Mouse (Mus musculus) heart, postnatal 36 days (tissue): ENCODE data around the gene Ropn1l. TPM values are rescaled to one million over a fixed set of nuclear protein-coding genes. Genes with fewer than 3 reads are reported as not detected.

Experiments
- DNase-seq, 2 experiments: peaks; one replicate each; pipeline ENCODE4 v3.0.0; 2021 to 2022
- intact Hi-C: fragments of 180-260 bp; cut with DNase I; formaldehyde crosslinking; loops from one replicate; pipeline ENCODE4 v1.15.1; 2025
- total RNA-seq, 2 experiments: library from RNA; stranded (reverse); gene quantifications; 2 replicates each; pipeline ENCODE4 v1.2.3; 2021

The Ropn1l gene
- total RNA-seq, 2 experiments from 2014 or later = not detected

DNA sequence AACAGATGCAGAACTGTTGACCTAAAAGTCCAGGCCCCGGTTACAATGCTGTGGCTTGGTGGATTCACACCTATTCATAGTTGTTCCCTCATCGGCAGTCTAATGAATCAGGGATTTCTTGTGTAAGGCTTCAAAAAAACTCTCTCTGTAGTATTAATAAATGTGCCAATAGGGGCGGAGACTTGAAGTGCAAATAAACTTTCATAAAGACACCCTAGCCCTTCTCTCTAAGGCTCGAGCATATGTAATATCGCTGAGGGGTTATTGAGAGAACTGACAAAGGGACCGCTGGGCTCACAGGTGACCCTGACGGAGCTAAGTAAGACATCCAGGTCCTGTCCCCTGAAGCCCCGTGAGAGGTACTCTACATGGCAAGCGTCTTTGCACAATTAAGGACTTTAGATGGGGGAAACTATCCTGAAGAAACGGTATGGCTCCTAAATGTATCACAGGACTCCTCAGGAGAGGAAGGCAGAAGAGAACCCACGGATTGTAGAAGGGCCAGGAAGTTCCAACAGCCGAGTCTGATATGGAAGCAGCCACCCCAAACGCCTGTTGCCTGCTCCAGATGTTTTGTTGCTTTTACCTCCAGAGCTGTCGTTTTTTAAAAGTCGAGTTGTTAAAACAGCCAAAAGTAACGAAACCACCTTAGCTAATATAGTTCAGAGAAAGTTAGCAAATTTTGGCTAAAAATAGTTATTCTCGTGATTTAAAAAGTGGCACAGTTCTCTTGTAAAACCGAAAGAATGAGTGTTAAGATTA lies 1.0 kb downstream of the Ropn1l start:
- DNase-seq = no peak
- intact Hi-C loops = loop anchor here (2.0 to 5.0 kb wide), 3 partner anchors 86 to 230 kb away; partner anchors contain the start of genes Ankrd33b and Dap

DNA sequence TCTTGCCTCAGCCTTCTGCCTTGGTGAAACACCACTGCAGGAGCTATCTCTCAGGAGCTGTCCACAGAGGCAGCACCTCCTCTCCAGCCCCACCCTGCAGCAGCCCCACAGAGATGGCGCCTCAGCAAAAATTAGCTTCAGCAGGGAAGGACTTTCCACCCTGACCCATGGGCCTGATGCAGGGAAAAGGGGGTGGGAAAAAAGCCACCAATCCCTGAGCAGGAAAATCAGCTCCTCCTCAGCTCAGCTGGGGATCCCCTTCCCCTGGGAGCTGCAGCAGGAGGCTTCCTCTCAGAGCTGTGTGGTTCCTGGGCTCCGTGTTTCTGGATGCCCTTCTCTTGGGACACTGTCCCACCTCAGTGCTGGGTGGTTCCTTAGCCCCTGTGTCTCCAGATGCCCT lies 3.8 kb downstream of the Ropn1l start:
- DNase-seq = no peak
- intact Hi-C loops = loop anchor here (2.0 to 5.0 kb wide), 4 partner anchors 29 to 522 kb away; partner anchors contain the start of gene Dap

DNA sequence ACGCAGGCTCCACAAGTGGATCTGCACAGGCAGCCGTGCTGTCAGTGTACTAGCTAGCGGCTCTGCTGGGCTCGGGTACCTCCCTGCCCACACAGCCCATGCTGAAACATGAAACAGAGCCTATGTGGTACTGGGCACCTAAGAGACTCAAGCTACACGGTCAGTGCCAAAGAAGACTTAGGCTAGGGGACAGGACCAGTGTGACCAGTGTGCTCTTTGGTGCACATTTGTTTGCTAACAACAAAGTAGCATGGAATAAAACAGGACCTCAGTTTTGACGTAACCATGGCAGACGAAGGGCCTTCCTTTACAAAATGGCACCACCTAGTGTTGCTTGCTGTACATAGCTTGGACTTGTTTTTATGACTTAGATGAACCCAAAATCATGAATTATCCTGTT lies 6.4 kb downstream of the Ropn1l start:
- intact Hi-C loops = loop anchor here (1.0 to 5.0 kb wide), 2 partner anchors 131 to 520 kb away; no protein-coding TSS in a partner anchor
- peak in 1 of 2 experiments; percentile 54 for DNase-seq

DNA sequence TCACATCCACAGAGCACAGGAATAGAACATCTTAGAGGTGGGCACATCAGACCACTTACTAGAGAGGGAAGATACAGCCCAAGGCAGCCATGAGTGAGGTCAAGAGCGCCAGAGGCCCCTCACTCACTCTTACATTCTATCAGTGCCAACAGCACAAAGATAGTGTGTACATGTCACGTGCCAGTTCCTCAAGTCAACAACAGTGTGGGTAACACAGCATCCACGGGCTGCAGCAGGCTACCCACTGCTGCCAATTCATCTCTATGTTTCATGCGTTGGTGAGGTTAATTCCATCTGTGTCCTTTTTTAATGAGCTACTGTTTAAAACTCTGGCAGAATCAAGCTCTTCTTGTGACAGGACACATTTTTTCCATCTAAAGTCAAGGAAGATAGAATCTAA lies 10.8 kb downstream of the Ropn1l start:
- intact Hi-C loops = no loop called here
- DNase-seq = no peak

DNA sequence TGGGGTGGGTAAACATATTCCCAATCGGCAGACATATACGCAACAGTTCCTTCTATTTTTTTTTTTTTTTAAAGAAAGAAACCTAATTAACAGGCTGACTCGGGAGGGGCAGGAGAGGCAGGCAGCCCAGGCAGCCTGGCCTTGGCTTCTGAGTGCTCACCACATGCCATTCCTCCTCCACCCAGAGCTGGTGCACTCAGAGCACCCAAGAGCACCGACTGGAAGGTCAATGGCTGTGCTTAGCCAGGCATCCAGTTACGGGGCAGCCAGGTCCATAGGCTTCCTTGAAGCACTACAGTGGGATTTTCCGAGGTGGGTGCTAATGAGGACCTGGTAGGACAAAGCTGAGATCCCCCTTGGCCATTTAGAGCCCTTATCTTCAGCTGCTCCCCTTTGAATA lies 11.5 kb downstream of the Ropn1l start:
- intact Hi-C loops = no loop called here
- DNase-seq = no peak

DNA sequence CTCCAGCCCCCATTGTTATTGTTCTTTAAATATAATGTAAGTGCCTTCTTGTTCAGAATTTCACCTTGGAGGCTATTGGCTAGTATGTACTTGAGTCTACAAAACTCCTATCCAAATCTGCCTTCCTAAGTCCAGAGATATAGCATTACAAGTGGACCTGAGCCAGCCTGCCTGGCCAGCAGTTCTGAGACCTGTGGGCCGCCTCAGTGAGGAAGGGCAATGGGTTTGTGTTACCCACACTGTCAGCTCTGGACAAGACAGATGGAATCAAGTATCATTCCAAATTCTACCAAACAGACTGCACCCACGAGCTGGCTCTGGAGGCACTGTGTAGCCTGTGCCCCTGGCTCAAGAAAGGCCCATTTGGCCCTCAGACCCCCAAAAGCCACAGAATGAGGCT lies 16.7 kb downstream of the Ropn1l start:
- intact Hi-C loops = no loop called here
- no peak for DNase-seq

DNA sequence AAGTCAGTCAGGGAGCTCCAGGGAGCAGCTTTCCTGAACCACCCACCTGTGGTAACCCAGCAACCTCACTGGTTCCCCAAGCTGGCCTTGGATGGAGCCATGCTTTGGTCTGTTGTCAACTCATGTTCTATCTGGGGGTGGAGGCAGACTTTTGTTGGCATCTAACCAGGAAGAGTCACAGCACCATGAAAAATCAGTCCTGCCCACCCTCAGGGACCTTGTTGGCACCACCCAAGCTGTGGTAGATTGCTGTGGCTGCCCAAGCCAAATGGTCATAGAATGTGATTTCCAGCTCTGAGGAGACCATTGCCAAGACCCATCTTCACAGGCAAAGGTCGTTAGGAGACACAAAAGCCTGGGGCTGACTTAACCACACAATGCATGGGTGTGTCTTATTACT lies 17.5 kb downstream of the Ropn1l start:
- DNase-seq = no peak
- intact Hi-C loops = no loop called here

DNA sequence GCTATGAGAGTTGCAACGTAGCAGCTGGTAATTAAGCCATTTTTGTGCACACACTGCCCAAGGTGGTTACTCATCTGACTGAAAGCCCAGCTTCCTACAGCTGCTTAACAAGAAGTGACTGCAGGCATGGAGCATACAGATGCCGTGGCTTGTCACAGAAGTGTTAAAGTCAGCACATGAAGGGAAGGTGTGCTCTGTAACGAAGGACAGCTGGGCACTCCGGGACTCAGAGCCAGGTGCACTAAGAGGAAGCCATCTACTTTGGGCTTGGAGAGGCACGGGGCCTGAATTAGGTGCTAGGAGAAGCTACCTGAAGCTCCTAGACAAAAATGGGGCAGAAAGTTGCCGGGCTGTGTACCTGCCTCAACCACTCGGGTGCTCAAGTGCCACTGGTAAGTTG lies 19.8 kb downstream of the Ropn1l start:
- no peak for DNase-seq
- intact Hi-C loops = no loop called here

DNA sequence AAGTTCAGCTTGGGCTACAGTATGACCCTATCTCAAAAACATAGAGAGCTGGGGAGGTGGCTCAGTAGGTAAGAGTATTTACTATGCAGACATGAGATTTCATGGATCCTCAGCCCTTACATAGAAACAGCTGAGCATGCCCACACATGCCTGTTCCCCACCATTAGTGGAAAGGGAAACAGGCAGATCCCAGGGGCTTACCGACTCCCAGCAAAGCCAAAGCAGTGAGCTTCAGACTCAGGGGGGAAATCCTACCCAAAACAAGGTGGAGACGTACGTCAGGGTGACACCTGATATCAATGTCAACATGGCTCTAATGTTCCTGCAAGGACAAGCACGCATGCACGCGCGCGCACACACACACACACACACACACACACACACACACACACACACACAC lies 21.7 kb downstream of the Ropn1l start:
- intact Hi-C loops = no loop called here
- DNase-seq = no peak

DNA sequence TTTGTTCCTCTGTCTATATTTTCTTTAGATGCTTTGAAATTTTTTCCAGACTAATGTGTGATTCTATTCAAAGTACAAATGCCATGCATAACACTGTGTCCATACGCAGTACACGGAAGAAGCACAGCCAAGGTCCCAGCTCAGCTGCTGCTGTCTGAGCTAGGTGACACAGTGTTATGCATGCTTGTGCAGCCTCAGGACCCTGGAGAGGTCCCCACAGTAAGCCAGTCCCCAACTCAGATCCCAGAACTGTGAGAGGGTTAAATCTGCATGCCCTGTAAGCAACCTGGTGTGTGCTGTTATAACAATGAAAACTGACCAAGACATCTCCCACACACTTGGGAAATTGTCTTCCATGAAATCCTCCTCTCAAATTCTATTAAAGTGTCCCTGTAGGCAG lies 23.5 kb downstream of the Ropn1l start:
- no peak for DNase-seq
- intact Hi-C loops = no loop called here

DNA sequence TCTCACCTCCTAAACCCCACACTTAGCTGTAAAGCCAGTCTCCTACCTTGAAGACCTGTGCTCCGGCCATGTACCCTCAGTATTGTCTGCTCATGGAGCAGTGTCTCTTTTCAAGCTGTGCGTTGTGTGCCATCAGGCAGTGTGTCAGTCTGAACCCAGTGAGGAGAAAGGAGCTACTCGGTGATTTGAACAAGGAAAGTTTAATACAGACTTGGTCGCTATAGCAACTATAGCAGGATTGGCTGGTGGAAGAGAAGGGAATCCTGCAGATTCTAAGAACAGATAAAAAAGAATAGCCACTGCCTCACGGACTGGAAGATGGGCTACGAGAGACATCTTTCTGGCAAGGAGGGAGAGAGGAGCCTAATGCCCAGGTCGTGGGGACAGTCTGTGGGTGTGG lies 24.1 kb downstream of the Ropn1l start:
- DNase-seq = no peak
- intact Hi-C loops = no loop called here

DNA sequence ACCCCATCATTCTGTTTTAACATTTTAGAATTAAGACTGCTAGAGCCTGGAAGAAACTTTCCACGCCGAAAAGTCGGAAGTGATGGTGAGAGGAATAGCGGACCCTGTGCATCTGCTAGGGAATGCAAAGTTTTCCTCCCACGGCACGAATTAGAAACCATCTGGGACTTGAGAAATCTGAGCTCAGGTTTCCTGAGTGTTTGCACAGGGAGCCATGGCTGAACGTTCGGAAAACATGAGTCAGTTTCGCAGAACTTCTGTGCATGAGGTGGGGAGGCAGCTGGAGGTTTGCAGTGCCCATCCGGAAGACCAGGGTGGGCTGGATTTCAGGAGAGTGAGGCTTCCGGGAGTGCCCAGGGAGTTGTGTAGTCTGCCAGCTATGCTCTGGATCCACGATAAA lies 25.0 kb downstream of the Ropn1l start:
- no peak for DNase-seq
- intact Hi-C loops = no loop called here

DNA sequence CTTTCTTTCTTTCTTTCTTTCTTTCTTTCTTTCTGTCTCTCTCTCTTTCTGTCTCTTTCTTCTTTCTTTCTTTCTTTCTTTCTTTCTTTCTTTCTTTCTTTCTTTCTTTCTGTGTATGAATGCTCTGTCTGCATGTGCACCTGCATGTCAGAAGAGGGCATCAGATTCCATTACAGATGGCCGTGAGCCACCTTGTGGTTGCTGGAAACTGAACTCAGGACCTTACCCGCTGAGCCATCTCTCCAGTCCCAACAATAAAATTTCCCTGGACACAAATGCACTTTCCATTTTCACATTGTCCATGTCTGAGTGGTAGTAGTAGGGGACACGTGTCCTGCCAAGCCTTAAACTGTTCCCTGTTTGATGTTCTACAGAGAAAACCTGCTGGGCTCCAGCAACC lies 26.1 kb downstream of the Ropn1l start:
- intact Hi-C loops = no loop called here
- DNase-seq = no peak

DNA sequence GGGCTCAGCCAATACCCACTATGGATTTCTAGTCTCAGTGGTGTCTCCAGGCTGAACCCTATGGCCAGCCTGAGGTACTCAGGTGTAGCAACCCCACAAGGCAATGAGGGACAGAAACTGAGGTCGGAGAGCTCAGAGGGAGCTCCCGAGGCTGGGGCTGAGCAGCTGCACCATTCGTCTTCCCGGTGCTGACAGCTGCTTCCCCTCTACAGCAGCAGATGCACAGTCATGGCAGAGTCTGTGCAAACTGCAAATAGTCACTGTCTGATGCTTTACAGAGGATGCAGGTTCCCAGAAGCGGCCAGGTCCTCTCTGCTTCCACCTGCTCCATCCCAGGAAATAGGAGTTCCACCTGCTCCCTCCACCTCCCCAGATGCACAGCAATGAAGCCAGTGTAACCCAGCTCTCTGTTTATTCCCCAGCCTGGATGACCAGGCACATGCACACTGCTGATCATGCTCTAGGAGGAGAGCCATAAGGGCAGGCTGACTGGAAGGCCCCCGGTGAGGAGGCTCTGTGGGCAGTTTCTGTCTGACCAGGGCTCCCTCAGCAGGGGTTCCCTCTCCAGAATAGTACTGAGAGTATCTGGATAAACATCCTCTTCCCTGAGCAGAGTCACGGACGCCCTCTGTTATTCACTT lies 27.4 kb downstream of the Ropn1l start:
- intact Hi-C loops = no loop called here
- no peak for DNase-seq

DNA sequence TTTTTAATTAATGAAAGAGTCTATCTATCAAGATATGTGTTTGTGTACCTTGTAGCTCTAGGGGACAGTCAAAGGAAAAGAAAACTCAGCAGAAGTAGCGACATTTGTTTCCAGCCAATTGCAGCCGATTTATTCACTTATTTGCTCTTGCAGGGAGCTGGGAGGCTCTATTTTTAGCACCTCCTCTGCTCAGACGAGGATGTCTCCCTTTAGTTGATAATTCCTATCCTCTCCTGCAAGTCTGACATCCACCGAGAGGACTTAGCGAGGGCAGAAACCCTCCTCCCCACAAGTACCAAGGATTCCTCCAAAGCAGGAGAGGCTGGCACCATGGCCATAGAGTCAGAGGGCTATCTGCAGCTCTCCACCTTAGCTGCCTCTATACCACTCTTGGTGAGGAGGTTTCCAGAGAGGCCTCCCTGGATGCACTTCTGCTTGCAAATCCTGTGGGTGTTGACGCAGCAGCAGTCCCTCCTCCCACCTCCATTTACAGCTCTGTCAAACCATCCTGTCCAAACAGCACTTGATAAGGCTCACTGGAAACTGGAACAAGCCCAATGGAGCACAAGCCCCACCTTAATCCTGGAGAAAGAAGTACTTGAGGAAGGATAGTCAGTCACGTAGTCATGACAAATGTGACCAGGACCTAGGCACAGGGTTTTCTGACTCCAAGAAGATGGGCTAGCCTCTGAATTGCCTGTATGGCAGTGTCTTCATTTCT lies 30.7 kb downstream of the Ropn1l start:
- no peak for DNase-seq
- intact Hi-C loops = no loop called here

DNA sequence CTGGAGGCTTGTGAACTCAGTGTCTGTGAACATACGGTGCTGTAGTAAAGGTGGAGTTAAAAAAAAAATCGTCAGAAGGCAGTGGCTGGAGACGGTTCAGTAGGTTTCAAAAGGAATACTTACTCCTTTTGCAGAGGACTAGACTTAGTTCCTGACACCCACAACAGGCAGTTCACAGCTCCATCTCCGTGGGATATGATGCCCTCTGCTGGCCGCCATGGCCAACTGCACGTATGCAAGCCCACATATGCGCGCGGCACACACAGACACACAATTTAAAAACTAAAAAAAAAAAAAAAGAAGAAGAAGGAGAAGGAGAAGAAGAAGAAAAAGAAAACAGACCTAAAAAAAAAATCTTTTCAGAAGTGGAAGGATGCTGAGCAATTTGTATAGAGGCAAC lies 34.5 kb downstream of the Ropn1l start:
- intact Hi-C loops = loop anchor here (1.0 to 2.0 kb wide), 2 partner anchors 76 to 104 kb away; no protein-coding TSS in a partner anchor
- peak; percentile 58 to 68 for DNase-seq

DNA sequence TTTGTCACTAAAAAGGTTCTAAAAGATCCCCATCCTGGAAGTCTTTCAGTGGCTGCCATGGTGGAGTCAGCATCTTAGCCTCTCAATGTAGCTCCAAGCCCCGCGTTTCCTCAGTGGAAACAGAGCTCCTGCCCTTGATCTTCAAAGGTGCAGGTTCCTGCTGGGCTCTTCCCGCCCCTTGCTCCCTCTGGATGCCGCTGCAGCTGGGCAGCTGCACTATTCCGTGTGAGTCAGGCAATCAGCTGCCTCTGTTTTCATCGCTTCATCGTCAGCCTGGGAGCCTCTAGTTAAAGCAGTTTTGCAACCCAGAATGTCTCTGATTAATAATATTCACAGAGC lies 34.9 kb downstream of the Ropn1l start:
- intact Hi-C loops = loop anchor here (1.0 to 2.0 kb wide), 3 partner anchors 51 to 103 kb away; partner anchors contain the start of gene Ankrd33b

DNA sequence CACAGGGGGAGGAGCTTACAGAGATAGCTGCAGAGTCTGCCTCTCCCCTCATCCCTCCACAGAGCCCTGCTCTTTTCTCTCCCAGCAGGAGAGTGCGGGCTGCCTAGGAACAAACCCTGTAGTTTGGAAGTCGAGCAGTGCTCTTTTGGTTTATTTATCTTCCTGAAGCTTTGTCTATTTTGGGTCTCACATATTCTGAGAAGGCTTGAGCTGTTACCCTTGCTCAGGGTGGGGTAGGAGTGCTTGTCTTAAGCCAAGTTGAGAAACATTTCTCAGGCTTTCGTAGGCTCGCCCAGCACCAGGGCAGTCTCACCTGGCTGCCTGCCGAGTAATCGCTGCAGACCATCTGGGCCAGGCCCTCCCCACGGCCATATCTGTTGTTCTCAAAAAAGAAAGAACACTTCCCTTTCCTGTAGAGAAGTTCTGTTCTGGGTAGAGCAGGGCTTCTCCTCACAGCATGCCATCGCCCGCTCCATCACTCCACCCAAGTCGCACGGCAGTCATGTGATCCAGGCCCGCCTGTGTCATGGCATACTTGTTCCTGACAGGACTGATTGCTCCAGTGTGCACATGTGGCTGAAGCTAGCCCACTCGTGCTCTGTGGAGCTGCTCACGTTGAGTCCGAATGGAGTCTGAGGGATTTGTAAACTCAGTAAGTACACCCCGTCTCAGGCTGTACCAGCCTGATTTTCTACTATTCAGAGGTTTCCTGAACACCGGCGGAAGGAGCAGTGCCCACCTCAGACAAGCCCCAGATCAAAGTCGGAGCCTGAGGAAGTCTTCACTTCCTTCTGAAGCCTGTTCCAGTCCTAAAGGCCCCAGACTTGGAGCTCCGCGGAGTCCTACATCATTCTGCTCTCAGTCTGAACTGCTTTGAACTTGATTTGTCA lies 35.5 kb downstream of the Ropn1l start:
- DNase-seq = peak; percentile 70
- intact Hi-C loops = loop anchor here (1.0 to 2.0 kb wide), 2 partner anchors 51 to 75 kb away; partner anchors contain the start of gene Ankrd33b

More for the DNA sequence above, 34.9 kb downstream of the Ropn1l start:
- peak; percentile 18 to 44 for DNase-seq

DNA sequence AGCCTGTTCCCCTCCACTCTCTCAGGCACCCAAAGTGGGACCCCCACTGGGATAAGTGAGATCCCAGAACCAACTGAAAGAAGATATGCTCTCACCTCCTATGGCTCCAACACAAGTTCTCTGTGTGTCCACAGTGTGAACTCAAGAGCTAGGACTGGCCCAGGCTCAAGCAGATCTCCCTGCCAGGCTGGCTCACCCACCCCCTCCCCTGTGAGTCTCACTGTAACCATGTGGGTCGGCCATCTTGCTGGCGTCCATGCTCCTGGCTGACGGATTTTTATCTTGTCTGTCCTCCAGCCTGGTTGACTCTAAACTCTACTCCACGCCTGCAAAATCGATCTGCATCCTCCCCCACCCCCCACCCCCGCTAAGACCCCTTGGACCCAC lies 36.1 kb downstream of the Ropn1l start:
- no peak for DNase-seq
- intact Hi-C loops = no loop called here

DNA sequence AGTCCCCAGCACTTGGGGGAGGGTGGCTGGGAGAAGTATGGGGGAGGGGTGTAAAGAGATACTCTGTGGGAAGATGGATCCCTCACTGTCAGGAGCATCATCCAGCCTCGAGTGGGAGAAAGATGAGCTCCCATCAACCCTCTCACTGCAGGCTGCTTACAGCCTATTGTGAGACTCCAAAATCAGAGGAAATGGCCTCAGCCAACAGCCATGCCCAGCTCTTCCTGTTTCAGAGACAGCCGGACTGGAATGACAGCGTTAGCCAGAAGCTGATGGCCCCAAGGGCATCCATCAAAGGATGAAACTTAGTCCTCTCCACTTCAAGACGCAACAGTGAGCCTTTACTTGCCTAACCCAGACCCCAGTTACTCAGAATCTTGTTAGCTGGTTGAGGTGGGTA lies 38.4 kb downstream of the Ropn1l start:
- intact Hi-C loops = no loop called here

More for the DNA sequence above, 38.4 kb downstream of the Ropn1l start:
- DNase-seq = no peak
